Mouse (Mus musculus): ENCODE results near the gene Gm17617. TPM values are rescaled to one million over a fixed set of nuclear protein-coding genes. Genes with fewer than 3 reads are reported as not detected.

Gm17617 gene
- total and polyA plus RNA-seq, 3 experiments: not detected

- TF ChIP-seq KAT2A (IDR thresholded peaks at IDR 0.05; ENCODE audit: insufficient replicate concordance, low read length) (no peak), MAZ (IDR thresholded peaks at IDR 0.05; ENCODE audit: low read depth, low read length) (no peak), ELF1 (IDR thresholded peaks at IDR 0.05; ENCODE audit: low read depth, low read length) (no peak), CHD2 (IDR thresholded peaks at IDR 0.05; ENCODE audit: low read length) (no peak), ZNF384 (IDR thresholded peaks at IDR 0.05; ENCODE audit: low read depth, low read length) (no peak), ZMIZ1 (IDR thresholded peaks at IDR 0.05; ENCODE audit: low read depth, low read length) (no peak), GABPA (IDR thresholded peaks at IDR 0.05; ENCODE audit: insufficient replicate concordance, low read depth, low read length) (no peak), ZKSCAN1 (IDR thresholded peaks at IDR 0.05; ENCODE audit: borderline replicate concordance, low read depth, low read length) (no peak), RAD21 (IDR thresholded peaks at IDR 0.05; ENCODE audit: low read depth, low read length) (no peak), BHLHE40 (IDR thresholded peaks at IDR 0.05; ENCODE audit: low read depth, low read length) (no peak), SMC3 (IDR thresholded peaks at IDR 0.05; ENCODE audit: low read depth, low read length) (no peak), MAFK (IDR thresholded peaks at IDR 0.05; ENCODE audit: insufficient replicate concordance, low read length) (no peak), EP300 (IDR thresholded peaks at IDR 0.05; ENCODE audit: low read length) (no peak), TCF12 (IDR thresholded peaks at IDR 0.05; ENCODE audit: low read depth, low read length) (no peak), JUN (IDR thresholded peaks at IDR 0.05; ENCODE audit: insufficient read depth, low read depth, low read length) (no peak), CTCF (conservative IDR thresholded peaks at IDR 0.05 in 1 of 2, IDR thresholded peaks at IDR 0.05 in 1 of 2; ENCODE audit: low read depth in 2 of 2, low read length in 2 of 2) (no peak)
- Histone ChIP-seq H3K4me3 (replicated peaks in 1 of 3; ENCODE audit: low read depth in 2 of 3, low read length in 2 of 3, poor library complexity in 1 of 3) (no peak overlapping the region), H3K79me2 (replicated peaks; ENCODE audit: control insufficient read depth, extremely low read depth, insufficient read depth, poor library complexity, severe bottlenecking) (no peaks in the 10 kb centered on the region), H3K27ac (ENCODE audit: insufficient read depth, low read depth) (no peak overlapping the region), H3K9ac (ENCODE audit: insufficient read depth, low read depth) (no peak overlapping the region), H3K4me2 (ENCODE audit: insufficient read depth, low read depth, poor library complexity, severe bottlenecking) (no peak overlapping the region), H3K4me1 (ENCODE audit: control insufficient read depth in 1 of 2, insufficient read depth in 2 of 2) (peaks cover 12% of the 10 kb centered on the region in 2 experiments), H3K36me3 (replicated peaks in 1 of 2; ENCODE audit: control insufficient read depth in 1 of 2, insufficient read depth in 1 of 2, low read length in 1 of 2) (no peaks in the 10 kb centered on the region), H3K9me3 (replicated peaks; ENCODE audit: low read length) (peaks cover 2% of the 10 kb centered on the region), H3K27me3 (replicated peaks) (peaks cover 4% of the 10 kb centered on the region)
- DNase-seq (ENCODE audit: extremely low read depth): no peak
- in situ Hi-C loops (cut with MboI; ENCODE audit: low pct_ligation_motif_present, low pct_unique_long_range_greater_than_20kb, low sequenced_read_pairs): no loop called here
- dilution Hi-C loops (cut with MboI; ENCODE audit: extremely low pct_ligation_motif_present, extremely low pct_unique_long_range_greater_than_20kb, low sequenced_read_pairs): no loop called here
These were observed 34.5 kb upstream of the Gm17617 start for GRCm38 (mm10) chr13:55167798-55168197.

GRCm38 (mm10) chr13:55166806-55167725 is 33.7 kb upstream of the Gm17617 start:
- no peaks in the 10 kb centered on the region for H3K36me3 ChIP-seq (replicated peaks in 1 of 2; ENCODE audit: control insufficient read depth in 1 of 2, insufficient read depth in 1 of 2, low read length in 1 of 2)
- H3K79me2 ChIP-seq (replicated peaks; ENCODE audit: control insufficient read depth, extremely low read depth, insufficient read depth, poor library complexity, severe bottlenecking): no peaks in the 10 kb centered on the region
- peaks cover 2% of the 10 kb centered on the region for H3K9me3 ChIP-seq (replicated peaks; ENCODE audit: low read length)
- H3K27me3 ChIP-seq (replicated peaks): no peaks in the 10 kb centered on the region
- H3K4me1 ChIP-seq (ENCODE audit: control insufficient read depth in 1 of 2, insufficient read depth in 2 of 2): peaks cover 6 to 12% of the 10 kb centered on the region in 2 experiments
- DNase-seq (ENCODE audit: extremely low read depth): no peak
- no peak overlapping the region for H3K4me3 ChIP-seq (replicated peaks in 1 of 3; ENCODE audit: low read depth in 2 of 3, low read length in 2 of 3, poor library complexity in 1 of 3)
- no peak overlapping the region for H3K4me2 ChIP-seq (ENCODE audit: insufficient read depth, low read depth, poor library complexity, severe bottlenecking)
- H3K9ac ChIP-seq (ENCODE audit: insufficient read depth, low read depth): no peak overlapping the region
- dilution Hi-C loops (cut with MboI; ENCODE audit: extremely low pct_ligation_motif_present, extremely low pct_unique_long_range_greater_than_20kb, low sequenced_read_pairs): no loop called here
- in situ Hi-C loops (cut with MboI; ENCODE audit: low pct_ligation_motif_present, low pct_unique_long_range_greater_than_20kb, low sequenced_read_pairs): no loop called here
- TF ChIP-seq MXI1 (IDR thresholded peaks at IDR 0.05; ENCODE audit: low read depth, low read length) (no peak), ZNF384 (IDR thresholded peaks at IDR 0.05; ENCODE audit: low read depth, low read length) (no peak), KAT2A (IDR thresholded peaks at IDR 0.05; ENCODE audit: insufficient replicate concordance, low read length) (no peak), CHD2 (IDR thresholded peaks at IDR 0.05; ENCODE audit: low read length) (no peak), GABPA (IDR thresholded peaks at IDR 0.05; ENCODE audit: insufficient replicate concordance, low read depth, low read length) (no peak), IRF4 (IDR thresholded peaks at IDR 0.05; ENCODE audit: low read depth, low read length) (no peak), MAX (IDR thresholded peaks at IDR 0.05; ENCODE audit: low read length) (no peak), USF1 (IDR thresholded peaks at IDR 0.05; ENCODE audit: low read depth, low read length) (no peak), MAZ (IDR thresholded peaks at IDR 0.05; ENCODE audit: low read depth, low read length) (no peak), PAX5 (IDR thresholded peaks at IDR 0.05; ENCODE audit: low read length) (no peak), UBTF (IDR thresholded peaks at IDR 0.05; ENCODE audit: low read depth, low read length) (no peak), E2F4 (IDR thresholded peaks at IDR 0.05; ENCODE audit: insufficient replicate concordance, low read depth, low read length) (no peak), RCOR1 (conservative IDR thresholded peaks at IDR 0.05; ENCODE audit: low read depth, low read length) (no peak)
- H3K27ac ChIP-seq (ENCODE audit: insufficient read depth, low read depth): no peak overlapping the region

Data from CH12.LX (cell line).